Mouse (Mus musculus): ENCODE measurements around the gene Stradb. TPM values are rescaled to one million over a fixed set of nuclear protein-coding genes. Genes with fewer than 3 reads are reported as not detected.

Gene Stradb
- total and polyA plus RNA-seq, 2 experiments, result 16.3 to 18.6 TPM

- Histone ChIP-seq H3K9ac (ENCODE audit: low read depth, low read length) (no peak overlapping the region), H3K4me1 (ENCODE audit: control insufficient read depth, insufficient read depth, low read length) (no peaks in the 10 kb centered on the region), H3K27me3 (ENCODE audit: control insufficient read depth, insufficient read depth, low read length) (no peaks in the 10 kb centered on the region), H3K27ac (replicated peaks; ENCODE audit: insufficient read depth, low read depth, low read length) (no peak overlapping the region), H3K4me3 (ENCODE audit: insufficient read depth, low read depth, low read length) (no peak overlapping the region), H3K79me2 (ENCODE audit: control insufficient read depth, insufficient read depth, low read length) (no peaks in the 10 kb centered on the region; the same call in 1 of the 2 replicates), H3K36me3 (ENCODE audit: control insufficient read depth, insufficient read depth, low read length) (peaks cover 57% of the 10 kb centered on the region)
- TF ChIP-seq CTCF (IDR thresholded peaks at IDR 0.05; ENCODE audit: low read depth, low read length) (no peak), POLR2A (IDR thresholded peaks at IDR 0.05; ENCODE audit: extremely low read depth, insufficient read depth, low read length) (no peak)
- DNase-seq (ENCODE audit: extremely low read depth, low read depth, low spot score), result no peak
- 89% methylated on average over 3 of the region's 3 CpGs for WGBS
These were observed 9.0 kb downstream of the Stradb start for GRCm38 (mm10) chr1:58982276-58982675.

- Histone ChIP-seq H3K79me2 (ENCODE audit: control insufficient read depth, insufficient read depth, low read length) (no peaks in the 10 kb centered on the region; the same call in 1 of the 2 replicates), H3K27ac (replicated peaks; ENCODE audit: insufficient read depth, low read depth, low read length) (no peak overlapping the region), H3K4me3 (ENCODE audit: insufficient read depth, low read depth, low read length) (no peak overlapping the region), H3K27me3 (ENCODE audit: control insufficient read depth, insufficient read depth, low read length) (no peaks in the 10 kb centered on the region), H3K9ac (ENCODE audit: low read depth, low read length) (no peak overlapping the region), H3K36me3 (ENCODE audit: control insufficient read depth, insufficient read depth, low read length) (peaks cover 59% of the 10 kb centered on the region), H3K4me1 (ENCODE audit: control insufficient read depth, insufficient read depth, low read length) (no peaks in the 10 kb centered on the region)
- no peak for TF ChIP-seq CTCF (IDR thresholded peaks at IDR 0.05; ENCODE audit: low read depth, low read length)
- no peak for DNase-seq (ENCODE audit: extremely low read depth, low read depth, low spot score)
- 93% methylated on average over 5 of the region's 5 CpGs for WGBS
These were observed 11.3 kb downstream of the Stradb start for GRCm38 (mm10) chr1:58984586-58984985.

- WGBS, result 94% methylated on average over 7 of the region's 7 CpGs
- Histone ChIP-seq H3K4me3 (ENCODE audit: insufficient read depth, low read depth, low read length) (no peak overlapping the region), H3K79me2 (ENCODE audit: control insufficient read depth, insufficient read depth, low read length) (no peaks in the 10 kb centered on the region), H3K27me3 (ENCODE audit: control insufficient read depth, insufficient read depth, low read length) (no peaks in the 10 kb centered on the region), H3K4me1 (ENCODE audit: control insufficient read depth, insufficient read depth, low read length) (no peaks in the 10 kb centered on the region), H3K27ac (replicated peaks; ENCODE audit: insufficient read depth, low read depth, low read length) (no peak overlapping the region), H3K36me3 (ENCODE audit: control insufficient read depth, insufficient read depth, low read length) (peaks cover 49% of the 10 kb centered on the region), H3K9ac (ENCODE audit: low read depth, low read length) (no peak overlapping the region)
- TF ChIP-seq POLR2A (IDR thresholded peaks at IDR 0.05; ENCODE audit: extremely low read depth, insufficient read depth, low read length) (no peak), CTCF (IDR thresholded peaks at IDR 0.05; ENCODE audit: low read depth, low read length) (no peak)
- no peak for DNase-seq (ENCODE audit: extremely low read depth, low read depth, low spot score)
These were observed 19.8 kb downstream of the Stradb start for GRCm38 (mm10) chr1:58993144-58993543.

- DNase-seq (ENCODE audit: extremely low read depth, low read depth, low spot score), result no peak
- H3K27ac ChIP-seq (replicated peaks; ENCODE audit: insufficient read depth, low read depth, low read length), result no peak overlapping the region
- no peak overlapping the region for H3K4me3 ChIP-seq (ENCODE audit: insufficient read depth, low read depth, low read length)
- peaks cover 47% of the 10 kb centered on the region for H3K36me3 ChIP-seq (ENCODE audit: control insufficient read depth, insufficient read depth, low read length)
- 47% methylated on average over 1 of the region's 1 CpGs for WGBS
- TF ChIP-seq CTCF (IDR thresholded peaks at IDR 0.05; ENCODE audit: low read depth, low read length) (no peak), POLR2A (IDR thresholded peaks at IDR 0.05; ENCODE audit: extremely low read depth, insufficient read depth, low read length) (no peak)
- H3K9ac ChIP-seq (ENCODE audit: low read depth, low read length), result no peak overlapping the region
- H3K4me1 ChIP-seq (ENCODE audit: control insufficient read depth, insufficient read depth, low read length), result no peaks in the 10 kb centered on the region
- no peaks in the 10 kb centered on the region for H3K27me3 ChIP-seq (ENCODE audit: control insufficient read depth, insufficient read depth, low read length)
- H3K79me2 ChIP-seq (ENCODE audit: control insufficient read depth, insufficient read depth, low read length), result no peaks in the 10 kb centered on the region
These were observed 20.4 kb downstream of the Stradb start for GRCm38 (mm10) chr1:58993723-58994122.

GRCm38 (mm10) chr1:58995313-58995712 lies 22.0 kb downstream of the Stradb start:
- Histone ChIP-seq H3K9ac (ENCODE audit: low read depth, low read length) (no peak overlapping the region), H3K36me3 (ENCODE audit: control insufficient read depth, insufficient read depth, low read length) (peaks cover 41% of the 10 kb centered on the region), H3K4me3 (ENCODE audit: insufficient read depth, low read depth, low read length) (no peak overlapping the region), H3K27me3 (ENCODE audit: control insufficient read depth, insufficient read depth, low read length) (no peaks in the 10 kb centered on the region), H3K4me1 (ENCODE audit: control insufficient read depth, insufficient read depth, low read length) (no peaks in the 10 kb centered on the region), H3K79me2 (ENCODE audit: control insufficient read depth, insufficient read depth, low read length) (no peaks in the 10 kb centered on the region), H3K27ac (replicated peaks; ENCODE audit: insufficient read depth, low read depth, low read length) (no peak overlapping the region)
- TF ChIP-seq CTCF (IDR thresholded peaks at IDR 0.05; ENCODE audit: low read depth, low read length), result no peak
- no peak for TF ChIP-seq POLR2A (IDR thresholded peaks at IDR 0.05; ENCODE audit: extremely low read depth, insufficient read depth, low read length)
- no peak for DNase-seq (ENCODE audit: extremely low read depth, low read depth, low spot score)
- 88% methylated on average over 5 of the region's 5 CpGs for WGBS

- peak; percentile 63 for DNase-seq (ENCODE audit: extremely low read depth, low read depth, low spot score)
- Histone ChIP-seq H3K9ac (ENCODE audit: low read depth, low read length) (no peak overlapping the region), H3K27me3 (ENCODE audit: control insufficient read depth, insufficient read depth, low read length) (no peaks in the 10 kb centered on the region), H3K36me3 (ENCODE audit: control insufficient read depth, insufficient read depth, low read length) (no peaks in the 10 kb centered on the region), H3K27ac (replicated peaks; ENCODE audit: insufficient read depth, low read depth, low read length) (no peak overlapping the region), H3K4me3 (ENCODE audit: insufficient read depth, low read depth, low read length) (no peak overlapping the region), H3K79me2 (ENCODE audit: control insufficient read depth, insufficient read depth, low read length) (no peaks in the 10 kb centered on the region), H3K4me1 (ENCODE audit: control insufficient read depth, insufficient read depth, low read length) (no peaks in the 10 kb centered on the region)
- TF ChIP-seq POLR2A (IDR thresholded peaks at IDR 0.05; ENCODE audit: extremely low read depth, insufficient read depth, low read length) (no peak), CTCF (IDR thresholded peaks at IDR 0.05; ENCODE audit: low read depth, low read length) (0 out of 2 replicates have a peak, but pooled peaks have one; percentile 9)
- WGBS, result 21% methylated on average over 4 of the region's 4 CpGs
These were observed 35.9 kb downstream of the Stradb start for GRCm38 (mm10) chr1:59009250-59009649.
